Mouse (Mus musculus): ENCODE results near the gene Aco1. TPM values are rescaled to one million over a fixed set of nuclear protein-coding genes. Genes with fewer than 3 reads are reported as not detected.
"Not testable (repeated sequence)": the region's sequence is repeated elsewhere in the genome, so short reads cannot be mapped to it uniquely, and the experiment has no call there.

Gene Aco1
- polyA plus RNA-seq (2014; fragmentation: Nextera tagmentation; extraction: Ambion mirVana): 31.2 and 48.2 TPM in 2 replicates

DNA sequence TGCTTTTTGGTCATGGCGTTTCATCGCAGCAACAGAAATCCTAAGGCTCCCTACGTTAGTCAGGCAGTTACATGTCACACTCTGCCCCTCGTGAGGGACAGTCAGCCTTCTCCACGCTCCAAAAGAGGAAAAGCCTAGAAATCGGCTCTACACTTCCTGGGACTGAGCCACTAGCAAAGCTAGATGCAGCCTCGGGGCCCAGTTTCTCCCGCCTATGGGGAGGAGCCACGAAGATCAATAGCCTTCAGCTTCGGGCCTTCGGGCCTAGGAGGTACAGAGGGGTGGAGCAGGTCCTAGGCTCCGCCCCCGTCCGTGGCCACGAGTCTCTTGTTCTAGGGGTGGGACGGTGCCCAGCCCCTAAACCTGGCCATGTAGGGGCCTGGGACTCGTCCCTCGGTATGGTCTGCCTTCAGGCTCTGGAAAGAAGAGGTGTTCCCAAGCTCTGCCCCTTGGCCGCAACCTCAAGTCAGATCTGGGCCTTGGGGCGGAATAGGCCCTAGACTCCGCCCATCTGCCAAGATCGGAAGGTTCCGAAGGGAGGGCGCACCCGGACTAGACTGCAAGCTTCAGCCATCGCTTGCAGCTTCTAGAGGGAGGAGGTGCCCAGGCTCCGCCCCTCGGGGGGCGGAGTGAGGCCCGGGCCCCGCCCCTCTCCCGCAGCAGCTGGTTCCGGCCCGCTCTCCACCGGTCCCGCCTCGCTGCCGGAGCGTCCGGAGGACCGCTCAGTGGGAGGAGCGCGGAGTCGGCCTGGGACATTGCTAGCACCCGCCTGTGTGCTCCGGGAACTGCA, at the start of gene Aco1:
Gene Aco1, plus strand, starts transcription at position 339 of the 790 bp plus-strand sequence.
- Histone ChIP-seq H3K27ac (replicated peaks; ENCODE audit: low read depth, low read length) (peak within 1 kb of the TSS; percentile 89), H3K9me3 (ENCODE audit: control insufficient read depth, low read length) (no peaks in the 10 kb centered on the region), H3K36me3 (ENCODE audit: control insufficient read depth, insufficient read depth, low read length) (no peaks in the 10 kb centered on the region), H3K4me3 (replicated peaks; ENCODE audit: low read depth, low read length) (peak within 1 kb of the TSS; percentile 85), H3K27me3 (ENCODE audit: control insufficient read depth, insufficient read depth, low read length) (no peaks in the 10 kb centered on the region), H3K9ac (replicated peaks; ENCODE audit: low read length) (peak within 1 kb of the TSS; percentile 84), H3K4me2 (ENCODE audit: low read length) (peak within 1 kb of the TSS; percentile 62), H3K4me1 (ENCODE audit: control insufficient read depth, insufficient read depth, low read length) (peaks cover 23% of the 10 kb centered on the region)
- DNase-seq (peak; percentile 95), ATAC-seq (ENCODE audit: low FRiP score, low TSS enrichment) (peak; percentile 96)
- whole genome bisulfite sequencing: under 1% methylated on average over 46 of the region's 46 CpGs

DNA sequence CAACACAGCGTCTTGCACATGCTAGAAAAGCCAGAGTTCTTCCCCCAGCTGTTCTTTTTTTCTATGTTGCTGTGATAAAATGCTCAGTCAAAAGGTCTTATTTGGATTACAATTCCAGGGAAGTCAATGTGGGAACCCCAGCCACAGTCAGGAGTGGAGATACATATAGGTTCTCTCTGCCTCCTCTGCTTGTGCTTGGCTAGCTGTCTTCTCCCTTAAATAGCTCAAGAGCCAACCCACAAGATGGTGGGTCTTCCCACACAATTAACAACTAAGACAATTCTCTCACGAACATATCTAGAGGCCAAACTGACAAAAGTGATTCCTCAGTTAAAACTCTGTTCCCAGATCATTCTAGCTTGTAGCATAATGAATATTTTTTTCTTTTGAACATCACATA, 47.9 kb upstream of the Aco1 start:
- WGBS: 95% methylated on average over 2 of the region's 2 CpGs
- Histone ChIP-seq H3K27ac (replicated peaks; ENCODE audit: low read depth, low read length) (no peak overlapping the region), H3K9ac (replicated peaks; ENCODE audit: low read length) (no peak overlapping the region), H3K27me3 (ENCODE audit: control insufficient read depth, insufficient read depth, low read length) (no peaks in the 10 kb centered on the region), H3K9me3 (ENCODE audit: control insufficient read depth, low read length) (no peaks in the 10 kb centered on the region), H3K4me3 (replicated peaks; ENCODE audit: low read depth, low read length) (no peak overlapping the region), H3K36me3 (ENCODE audit: control insufficient read depth, insufficient read depth, low read length) (no peaks in the 10 kb centered on the region), H3K4me2 (ENCODE audit: low read length) (no peak overlapping the region), H3K4me1 (ENCODE audit: control insufficient read depth, insufficient read depth, low read length) (no peaks in the 10 kb centered on the region)
- ATAC-seq (ENCODE audit: low FRiP score, low TSS enrichment) (no peak), DNase-seq (no peak)

DNA sequence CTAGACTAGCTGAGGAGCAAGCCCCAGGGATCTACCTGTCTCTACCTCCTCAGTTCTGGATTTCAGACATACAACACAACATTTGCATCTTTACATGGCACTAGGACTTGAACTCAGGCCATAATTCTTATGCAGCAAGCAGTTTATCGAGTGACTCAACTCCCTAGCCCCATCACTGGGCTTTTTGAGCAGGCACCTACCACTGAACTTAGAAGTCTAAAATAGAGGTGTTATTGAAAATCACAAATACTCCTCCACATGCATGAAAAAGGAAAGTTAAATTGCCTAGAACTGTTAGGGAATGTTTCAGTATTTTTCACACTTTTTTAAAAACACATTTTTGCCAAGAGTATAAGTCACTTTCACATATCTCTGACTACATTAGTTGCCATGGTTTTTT, 39.9 kb upstream of the Aco1 start:
- no peaks in the 10 kb centered on the region for H3K4me1 ChIP-seq (ENCODE audit: control insufficient read depth, insufficient read depth, low read length)
- H3K27me3 ChIP-seq (ENCODE audit: control insufficient read depth, insufficient read depth, low read length): no peaks in the 10 kb centered on the region
- no peak overlapping the region for H3K4me3 ChIP-seq (replicated peaks; ENCODE audit: low read depth, low read length)
- H3K9me3 ChIP-seq (ENCODE audit: control insufficient read depth, low read length): no peaks in the 10 kb centered on the region
- WGBS: 88% methylated on average over 1 of the region's 1 CpGs
- H3K36me3 ChIP-seq (ENCODE audit: control insufficient read depth, insufficient read depth, low read length): no peaks in the 10 kb centered on the region
- no peak overlapping the region for H3K27ac ChIP-seq (replicated peaks; ENCODE audit: low read depth, low read length)
- H3K9ac ChIP-seq (replicated peaks; ENCODE audit: low read length): no peak overlapping the region
- DNase-seq: no peak
- no peak for ATAC-seq (ENCODE audit: low FRiP score, low TSS enrichment)
- no peak overlapping the region for H3K4me2 ChIP-seq (ENCODE audit: low read length)

DNA sequence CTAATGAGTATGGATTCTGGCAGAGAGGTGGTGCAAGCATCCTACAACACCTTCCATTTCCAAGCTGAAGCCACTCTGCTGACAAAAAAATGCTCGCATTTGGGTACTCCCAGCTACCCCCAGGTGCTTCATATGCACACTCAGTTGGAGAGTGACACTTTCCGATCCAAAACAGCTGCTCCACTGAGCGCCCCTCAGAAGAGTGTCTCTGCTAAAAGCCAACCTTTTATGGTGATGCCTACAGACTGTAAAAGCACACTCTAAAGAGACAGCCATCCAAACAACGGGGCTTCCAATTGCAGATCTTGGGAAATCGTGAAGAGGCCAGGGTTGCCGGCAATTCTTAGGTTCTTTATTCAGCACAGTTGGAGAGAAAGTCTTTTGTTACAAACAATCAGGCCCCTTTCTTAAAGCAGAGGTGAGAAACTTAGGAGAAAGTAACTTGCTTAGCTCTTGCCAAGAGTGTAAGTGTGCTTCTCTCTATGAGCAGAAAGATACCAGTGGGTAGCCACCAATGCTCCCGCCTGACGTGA, 36.8 kb upstream of the Aco1 start:
- no peaks in the 10 kb centered on the region for H3K27me3 ChIP-seq (ENCODE audit: control insufficient read depth, insufficient read depth, low read length)
- DNase-seq (no peak), ATAC-seq (ENCODE audit: low FRiP score, low TSS enrichment) (no peak)
- H3K36me3 ChIP-seq (ENCODE audit: control insufficient read depth, insufficient read depth, low read length): no peaks in the 10 kb centered on the region
- no peaks in the 10 kb centered on the region for H3K9me3 ChIP-seq (ENCODE audit: control insufficient read depth, low read length)
- H3K4me1 ChIP-seq (ENCODE audit: control insufficient read depth, insufficient read depth, low read length): no peaks in the 10 kb centered on the region
- H3K9ac ChIP-seq (replicated peaks; ENCODE audit: low read length): no peak overlapping the region
- H3K27ac ChIP-seq (replicated peaks; ENCODE audit: low read depth, low read length): no peak overlapping the region
- no peak overlapping the region for H3K4me2 ChIP-seq (ENCODE audit: low read length)
- WGBS: 29% methylated on average over 8 of the region's 8 CpGs
- H3K4me3 ChIP-seq (replicated peaks; ENCODE audit: low read depth, low read length): no peak overlapping the region

DNA sequence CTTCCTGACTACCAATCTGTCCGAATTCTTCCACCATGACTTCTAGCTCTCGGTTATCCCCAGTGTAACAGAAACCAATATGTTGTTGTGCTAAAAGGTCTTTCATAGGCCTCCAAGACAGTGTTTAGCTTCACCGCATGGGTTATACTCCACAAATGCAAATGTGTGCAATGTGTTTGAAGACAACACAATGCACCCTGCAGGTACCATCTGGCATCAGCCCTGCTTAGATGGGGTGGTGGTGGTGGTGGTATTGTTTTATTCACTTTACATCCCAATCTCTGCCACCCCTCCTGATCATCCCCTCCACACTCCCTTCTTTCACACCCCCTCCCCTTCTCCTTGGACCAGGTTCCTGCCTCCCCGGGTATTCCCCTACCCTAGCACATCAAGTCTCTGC, 34.9 kb upstream of the Aco1 start:
- Histone ChIP-seq H3K4me2 (ENCODE audit: low read length) (no peak overlapping the region), H3K4me3 (replicated peaks; ENCODE audit: low read depth, low read length) (no peak overlapping the region), H3K27me3 (ENCODE audit: control insufficient read depth, insufficient read depth, low read length) (no peaks in the 10 kb centered on the region), H3K4me1 (ENCODE audit: control insufficient read depth, insufficient read depth, low read length) (no peaks in the 10 kb centered on the region), H3K9ac (replicated peaks; ENCODE audit: low read length) (no peak overlapping the region), H3K27ac (replicated peaks; ENCODE audit: low read depth, low read length) (no peak overlapping the region), H3K36me3 (ENCODE audit: control insufficient read depth, insufficient read depth, low read length) (no peaks in the 10 kb centered on the region), H3K9me3 (ENCODE audit: control insufficient read depth, low read length) (no peaks in the 10 kb centered on the region)
- no peak for DNase-seq
- ATAC-seq (ENCODE audit: low FRiP score, low TSS enrichment): no peak
- 89% methylated on average over 4 of the region's 4 CpGs for WGBS

DNA sequence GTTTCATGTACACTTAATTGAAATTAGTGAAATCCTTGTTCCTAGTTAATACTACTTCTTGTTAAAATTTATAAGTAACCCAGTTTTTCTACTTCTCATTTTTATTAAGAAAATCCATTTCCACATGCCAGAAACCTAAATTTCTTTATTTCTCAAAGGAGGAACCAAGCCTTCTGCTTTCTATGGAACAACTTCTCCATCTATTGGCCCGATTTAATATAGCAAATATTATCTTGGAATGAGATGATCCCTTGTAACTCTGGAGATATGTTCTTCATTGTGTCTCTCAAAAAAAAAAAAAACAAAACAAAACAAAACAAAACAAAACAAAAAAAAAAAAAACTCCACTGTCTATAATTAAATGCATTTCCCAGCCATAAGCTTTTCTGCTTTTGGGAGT, 29.7 kb upstream of the Aco1 start:
- Histone ChIP-seq H3K4me1 (ENCODE audit: control insufficient read depth, insufficient read depth, low read length) (no peaks in the 10 kb centered on the region), H3K4me3 (replicated peaks; ENCODE audit: low read depth, low read length) (no peak overlapping the region), H3K9me3 (ENCODE audit: control insufficient read depth, low read length) (no peaks in the 10 kb centered on the region), H3K9ac (replicated peaks; ENCODE audit: low read length) (no peak overlapping the region), H3K27me3 (ENCODE audit: control insufficient read depth, insufficient read depth, low read length) (no peaks in the 10 kb centered on the region), H3K27ac (replicated peaks; ENCODE audit: low read depth, low read length) (no peak overlapping the region), H3K4me2 (ENCODE audit: low read length) (no peak overlapping the region), H3K36me3 (ENCODE audit: control insufficient read depth, insufficient read depth, low read length) (no peaks in the 10 kb centered on the region)
- DNase-seq (peak; percentile 63), ATAC-seq (ENCODE audit: low FRiP score, low TSS enrichment) (no peak)
- WGBS: 84% methylated on average over 1 of the region's 1 CpGs

DNA sequence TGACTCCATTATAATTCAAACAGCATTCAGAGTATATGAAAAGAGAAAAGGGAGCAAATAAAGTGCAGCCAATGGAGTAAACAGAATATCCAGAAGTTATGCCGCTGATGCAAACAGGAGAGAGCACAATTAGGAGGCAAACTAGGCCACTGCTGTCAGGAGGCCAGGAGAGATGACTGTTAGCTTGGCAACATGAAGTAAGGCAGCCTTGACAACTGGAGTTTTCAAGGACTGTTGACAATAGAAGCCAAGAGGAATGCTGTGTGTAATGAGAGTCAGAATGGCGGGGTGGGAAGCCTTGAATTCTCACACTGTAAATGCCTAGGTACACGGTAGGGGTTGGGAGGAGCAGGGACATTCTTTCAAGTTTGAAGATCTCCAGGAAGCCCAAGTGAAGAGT, 21.7 kb upstream of the Aco1 start:
- H3K27me3 ChIP-seq (ENCODE audit: control insufficient read depth, insufficient read depth, low read length): no peaks in the 10 kb centered on the region
- H3K4me1 ChIP-seq (ENCODE audit: control insufficient read depth, insufficient read depth, low read length): no peaks in the 10 kb centered on the region
- no peak overlapping the region for H3K9ac ChIP-seq (replicated peaks; ENCODE audit: low read length)
- no peak overlapping the region for H3K4me2 ChIP-seq (ENCODE audit: low read length)
- ATAC-seq (ENCODE audit: low FRiP score, low TSS enrichment): no peak
- H3K36me3 ChIP-seq (ENCODE audit: control insufficient read depth, insufficient read depth, low read length): no peaks in the 10 kb centered on the region
- H3K4me3 ChIP-seq (replicated peaks; ENCODE audit: low read depth, low read length): no peak overlapping the region
- no peak for DNase-seq
- no peak overlapping the region for H3K27ac ChIP-seq (replicated peaks; ENCODE audit: low read depth, low read length)
- 75% methylated on average over 3 of the region's 3 CpGs for WGBS
- H3K9me3 ChIP-seq (ENCODE audit: control insufficient read depth, low read length): no peaks in the 10 kb centered on the region

DNA sequence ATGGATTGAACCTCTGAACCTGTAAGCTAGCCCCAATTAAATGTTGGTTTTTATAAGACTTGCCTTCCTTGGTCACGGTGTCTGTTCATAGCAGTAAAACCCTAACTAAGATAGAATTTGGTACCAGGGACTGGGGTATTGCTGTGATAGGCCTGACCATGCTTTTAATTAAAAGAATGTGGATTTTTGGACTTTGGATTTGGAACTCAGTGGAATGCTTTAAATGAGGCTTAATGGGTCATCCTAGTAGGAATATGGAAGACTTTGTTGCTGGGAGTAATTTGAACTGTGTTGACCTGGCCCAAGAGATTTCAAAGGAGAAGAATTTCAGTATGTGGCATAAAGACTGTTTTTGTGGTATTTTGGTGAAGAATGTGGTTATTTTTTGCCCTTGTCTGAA, 20.6 kb upstream of the Aco1 start:
- not testable (repeated sequence) for H3K27ac ChIP-seq (replicated peaks; ENCODE audit: low read depth, low read length); H3K4me3 ChIP-seq (replicated peaks; ENCODE audit: low read depth, low read length); ATAC-seq (ENCODE audit: low FRiP score, low TSS enrichment); H3K27me3 ChIP-seq (ENCODE audit: control insufficient read depth, insufficient read depth, low read length); H3K9ac ChIP-seq (replicated peaks; ENCODE audit: low read length); H3K9me3 ChIP-seq (ENCODE audit: control insufficient read depth, low read length); H3K4me1 ChIP-seq (ENCODE audit: control insufficient read depth, insufficient read depth, low read length); H3K4me2 ChIP-seq (ENCODE audit: low read length); DNase-seq; H3K36me3 ChIP-seq (ENCODE audit: control insufficient read depth, insufficient read depth, low read length)
- whole genome bisulfite sequencing: 96% methylated on average over 1 of the region's 1 CpGs

DNA sequence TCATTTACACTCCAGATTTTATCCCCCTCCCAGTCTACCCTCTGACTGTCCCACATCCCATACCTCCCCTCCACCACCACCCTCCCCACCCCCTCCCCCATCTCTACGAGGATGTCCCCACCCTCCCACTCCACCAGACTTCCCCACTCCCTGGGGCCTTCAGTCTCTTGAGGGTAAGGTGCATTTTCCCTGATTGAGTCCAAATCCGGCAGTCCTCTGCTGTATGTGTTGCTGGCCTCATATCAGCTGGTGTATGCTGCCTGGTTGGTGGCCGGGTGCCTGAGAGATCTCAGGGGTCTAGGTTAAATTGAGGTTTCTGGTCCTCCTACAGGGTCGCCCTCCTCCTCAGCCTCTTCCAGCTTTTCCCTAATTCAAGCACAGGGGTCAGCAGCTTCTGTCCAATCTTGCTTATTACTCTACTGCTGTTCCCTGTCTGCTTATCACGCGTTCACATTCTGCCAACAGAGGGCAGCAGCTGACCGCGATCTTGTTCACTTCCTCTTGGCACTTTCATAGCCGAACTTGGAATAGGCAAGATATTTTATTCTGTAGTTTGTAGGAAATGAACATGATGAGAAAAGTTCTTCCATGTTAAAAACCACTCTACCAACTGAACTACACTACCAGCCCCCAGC, 8.3 kb upstream of the Aco1 start:
- H3K9me3 ChIP-seq (ENCODE audit: control insufficient read depth, low read length): no peaks in the 10 kb centered on the region
- ATAC-seq (ENCODE audit: low FRiP score, low TSS enrichment) (no peak), DNase-seq (peak; percentile 92)
- 19% methylated on average over 9 of the region's 9 CpGs for WGBS
- no peak overlapping the region for H3K9ac ChIP-seq (replicated peaks; ENCODE audit: low read length)
- no peak overlapping the region for H3K27ac ChIP-seq (replicated peaks; ENCODE audit: low read depth, low read length)
- no peaks in the 10 kb centered on the region for H3K27me3 ChIP-seq (ENCODE audit: control insufficient read depth, insufficient read depth, low read length)
- no peak overlapping the region for H3K4me3 ChIP-seq (replicated peaks; ENCODE audit: low read depth, low read length)
- H3K4me1 ChIP-seq (ENCODE audit: control insufficient read depth, insufficient read depth, low read length): no peaks in the 10 kb centered on the region
- no peaks in the 10 kb centered on the region for H3K36me3 ChIP-seq (ENCODE audit: control insufficient read depth, insufficient read depth, low read length)
- no peak overlapping the region for H3K4me2 ChIP-seq (ENCODE audit: low read length)

Data from midbrain, embryonic 14.5 days (tissue).